Mouse (Mus musculus) erythroblast, embryonic 14.5 days (primary cell): ENCODE measurements around the gene Kdm5a.

ENCODE experiments used
- GATA1 ChIP-seq: IDR thresholded peaks from 2 replicates; pipeline ENCODE4 v1.6.1; 2012; ENCODE audit warnings: low read length, inconsistent platforms, mixed read lengths
- TAL1 ChIP-seq: IDR thresholded peaks from 3 replicates; pipeline ENCODE4 v1.6.1; 2012; ENCODE audit warnings: low read length, inconsistent platforms, mixed read lengths

DNA sequence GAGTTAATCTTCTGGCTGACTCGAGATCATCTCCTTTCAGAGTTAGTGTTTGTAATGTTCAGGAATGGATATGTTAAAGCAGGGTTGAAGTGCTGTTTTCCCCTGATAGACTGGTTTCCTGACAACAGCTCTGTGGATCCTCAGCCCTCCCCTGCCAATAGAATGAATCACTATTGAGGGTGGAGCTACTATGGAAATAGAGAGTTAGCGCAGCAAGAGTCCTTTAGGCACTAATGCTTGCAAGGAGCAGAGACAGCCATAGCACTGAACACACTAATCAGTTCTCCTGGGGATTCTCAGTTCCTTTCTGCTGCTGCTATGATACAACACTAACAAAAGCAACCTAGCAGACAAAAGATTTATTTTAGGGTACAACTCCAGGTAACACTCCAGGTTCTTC, 43.6 kb upstream of the Kdm5a start:
- no peak for TF ChIP-seq TAL1
- TF ChIP-seq GATA1 = no peak
